Mouse (Mus musculus): Measurements from ENCODE around the gene Ptbp1. TPM values are rescaled to one million over a fixed set of nuclear protein-coding genes. Genes with fewer than 3 reads are reported as not detected.

Ptbp1 gene
- 783 TPM for total RNA-seq (2023)

GRCm38 (mm10) chr10:79853860-79854795 lies at the start of gene Ptbp1:
Gene Ptbp1, plus strand, starts transcription at chr10:79854427.

GRCm38 (mm10) chr10:79820782-79821181 lies 33.4 kb upstream of the Ptbp1 start, which contains the start of gene Misp:
Gene Misp, plus strand, starts transcription at chr10:79820989.

GRCm38 (mm10) chr10:79874290-79874862 lies 20.1 kb downstream of the Ptbp1 start, which contains the start of the genes Prtn3 and Plppr3:
Gene Prtn3, plus strand, starts transcription at chr10:79874476.
Gene Plppr3, minus strand, starts transcription at chr10:79874634.

GRCm38 (mm10) chr10:79886054-79886453 lies 31.8 kb downstream of the Ptbp1 start, which contains the start of gene Elane:
Gene Elane, plus strand, starts transcription at chr10:79886247.

GRCm38 (mm10) chr10:79890670-79891069 lies 36.4 kb downstream of the Ptbp1 start, which contains the start of gene Cfd:
Gene Cfd, plus strand, starts transcription at chr10:79890853.

GRCm38 (mm10) chr10:79908167-79909091 lies 54.2 kb downstream of the Ptbp1 start, which contains the start of gene Med16:
Gene Med16, minus strand, starts transcription at chr10:79908923.

GRCm38 (mm10) chr10:79910556-79910955 lies 56.3 kb downstream of the Ptbp1 start, which contains the start of gene Gm26602:
Gene Gm26602, plus strand, starts transcription at chr10:79910856.

Other genes with a start within 250 kb of the Ptbp1 start
- not detected for gene C2cd4c, start 240.4 kb upstream of the Ptbp1 start, total RNA-seq (2023)
- gene Shc2, start 216.5 kb upstream of the Ptbp1 start, total RNA-seq (2023), result not detected
- gene Odf3l2, start 208.7 kb upstream of the Ptbp1 start, total RNA-seq (2023), result not detected
- gene Madcam1, start 189.9 kb upstream of the Ptbp1 start, total RNA-seq (2023), result not detected
- gene Tpgs1, start 185.1 kb upstream of the Ptbp1 start, total RNA-seq (2023), result 22.8 TPM
- 93.4 TPM for gene Cdc34, start 172.2 kb upstream of the Ptbp1 start, total RNA-seq (2023)
- 3.2 TPM for gene Gzmm, start 165.4 kb upstream of the Ptbp1 start, total RNA-seq (2023)
- 99.5 TPM for gene Bsg, start 149.9 kb upstream of the Ptbp1 start, total RNA-seq (2023)
- gene Hcn2, start 137.8 kb upstream of the Ptbp1 start, total RNA-seq (2023), result not detected
- 69.9 TPM for gene Polrmt, start 107.8 kb upstream of the Ptbp1 start, total RNA-seq (2023)
- not detected for gene Fgf22, start 99.4 kb upstream of the Ptbp1 start, total RNA-seq (2023)
- 71.9 TPM for gene Rnf126, start 87.5 kb upstream of the Ptbp1 start, total RNA-seq (2023)
- gene Fstl3, start 77.2 kb upstream of the Ptbp1 start, total RNA-seq (2023), result 1.2 TPM
- not detected for gene Prss57, start 63.5 kb upstream of the Ptbp1 start, total RNA-seq (2023)
- 6.7 TPM for gene Palm, start 60.9 kb upstream of the Ptbp1 start, total RNA-seq (2023)
- not detected for gene Misp, start 33.4 kb upstream of the Ptbp1 start, total RNA-seq (2023)
- not detected for gene Prtn3, start 20.0 kb downstream of the Ptbp1 start, total RNA-seq (2023)
- gene Plppr3, start 20.2 kb downstream of the Ptbp1 start, total RNA-seq (2023), result 1.0 TPM
- 0.83 TPM for gene Elane, start 31.8 kb downstream of the Ptbp1 start, total RNA-seq (2023)
- not detected for gene Cfd, start 36.4 kb downstream of the Ptbp1 start, total RNA-seq (2023)
- 59.4 TPM for gene Med16, start 54.5 kb downstream of the Ptbp1 start, total RNA-seq (2023)
- gene Gm26602, start 56.4 kb downstream of the Ptbp1 start, total RNA-seq (2023), result not detected
- 0.65 TPM for gene Kiss1r, start 62.5 kb downstream of the Ptbp1 start, total RNA-seq (2023)
- gene R3hdm4, start 66.8 kb downstream of the Ptbp1 start, total RNA-seq (2023), result 119 TPM
- gene Arid3a, start 72.6 kb downstream of the Ptbp1 start, total RNA-seq (2023), result 8.4 TPM
- 48.5 TPM for gene Wdr18, start 105.7 kb downstream of the Ptbp1 start, total RNA-seq (2023)
- 0.68 TPM for gene Grin3b, start 116.3 kb downstream of the Ptbp1 start, total RNA-seq (2023)
- 158 TPM for gene Tmem259, start 129.9 kb downstream of the Ptbp1 start, total RNA-seq (2023)
- gene Cnn2, start 134.2 kb downstream of the Ptbp1 start, total RNA-seq (2023), result 442 TPM
- gene Abca7, start 142.1 kb downstream of the Ptbp1 start, total RNA-seq (2023), result 80.3 TPM
- 901 TPM for gene Arhgap45, start 162.2 kb downstream of the Ptbp1 start, total RNA-seq (2023)
- gene Polr2e, start 185.4 kb downstream of the Ptbp1 start, total RNA-seq (2023), result 75.3 TPM
- gene Gpx4, start 192.7 kb downstream of the Ptbp1 start, total RNA-seq (2023), result 154 TPM